Mouse (Mus musculus) telencephalon, adult 2 months (tissue): ENCODE measurements at regions not wholly inside any gene's neighbourhood (a gene's known extent, or its start where the extent isn't known, plus 50 kb on each side); places are given as distances from the start of the nearest gene placed in this dataset.

ENCODE experiments used
- DNase-seq: peaks from one replicate; pipeline ENCODE4 v3.0.0-alpha.2; 2011; ENCODE audit warnings: low read depth, low spot score

GRCm38 (mm10) chr9:8273253-8273652 lies 139.2 kb upstream of the Cep126 start:
- no peak for DNase-seq

- no peak for DNase-seq
Observed at GRCm38 (mm10) chr9:8249542-8249941, 115.4 kb upstream of the Cep126 start.

GRCm38 (mm10) chr9:8228078-8228477 lies 94.0 kb upstream of the Cep126 start:
- no peak for DNase-seq

GRCm38 (mm10) chr9:8226415-8226814 lies 92.3 kb upstream of the Cep126 start:
- peak; percentile 23 for DNase-seq

- DNase-seq, result peak; percentile 32
Observed at GRCm38 (mm10) chr9:8208855-8209254, 74.8 kb upstream of the Cep126 start.

- DNase-seq, result no peak
Observed at GRCm38 (mm10) chr9:8185433-8185832, 51.3 kb upstream of the Cep126 start.
